Mouse (Mus musculus) spleen, postnatal 10 days (tissue): ENCODE results near the gene Olfr1.

Source experiments
- DNase-seq, 2 experiments: peaks; one replicate each; pipeline ENCODE4 v3.0.0; 2021 to 2022; ENCODE audit warnings: low spot score in 2 of 2

Olfr1 gene

DNA sequence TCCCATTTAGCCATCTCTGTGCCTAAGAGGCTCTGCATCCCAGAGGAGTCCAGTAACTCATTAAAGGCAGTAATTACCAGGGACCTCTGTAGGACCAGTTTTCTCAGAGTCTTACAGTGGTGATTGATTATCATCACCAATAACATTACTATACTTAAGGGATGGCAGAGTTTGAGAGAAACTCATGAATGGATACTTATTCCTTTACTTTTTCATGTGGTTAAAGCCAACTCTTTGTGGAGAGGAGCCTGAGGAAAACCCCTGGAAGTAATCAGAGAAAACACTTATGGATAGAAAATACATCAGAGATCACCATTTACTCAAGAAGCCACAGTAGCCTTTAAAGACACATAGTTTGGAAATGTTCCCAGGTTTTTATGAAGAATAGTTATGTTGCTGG is at the start of gene Olfr1:
Gene Olfr1, minus strand, starts transcription at position 101 of the 400 bp plus-strand sequence.
- no peak for DNase-seq

DNA sequence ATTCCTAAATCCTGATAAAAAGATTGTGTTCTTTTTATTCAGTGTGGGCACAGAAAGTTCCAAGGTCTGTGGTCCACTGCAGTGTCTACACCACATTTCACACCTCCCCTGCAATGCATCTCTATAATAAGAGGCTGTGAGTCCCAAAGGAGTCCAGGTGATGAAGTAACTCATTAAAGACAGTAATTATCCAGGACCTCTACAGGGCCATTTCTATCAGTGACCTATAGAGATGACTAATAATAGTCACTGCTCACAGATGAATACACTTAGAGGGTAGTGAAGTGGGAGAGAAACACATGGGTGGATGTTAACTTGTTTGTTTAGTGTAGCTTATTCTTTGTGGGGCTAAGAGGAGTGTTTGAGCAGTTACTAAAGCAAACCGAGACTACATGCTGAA is 29.0 kb upstream of the Olfr1 start, which contains the start of gene Olfr378:
Gene Olfr378, minus strand, starts transcription at position 101 of the 400 bp plus-strand sequence.
- DNase-seq, result no peak

DNA sequence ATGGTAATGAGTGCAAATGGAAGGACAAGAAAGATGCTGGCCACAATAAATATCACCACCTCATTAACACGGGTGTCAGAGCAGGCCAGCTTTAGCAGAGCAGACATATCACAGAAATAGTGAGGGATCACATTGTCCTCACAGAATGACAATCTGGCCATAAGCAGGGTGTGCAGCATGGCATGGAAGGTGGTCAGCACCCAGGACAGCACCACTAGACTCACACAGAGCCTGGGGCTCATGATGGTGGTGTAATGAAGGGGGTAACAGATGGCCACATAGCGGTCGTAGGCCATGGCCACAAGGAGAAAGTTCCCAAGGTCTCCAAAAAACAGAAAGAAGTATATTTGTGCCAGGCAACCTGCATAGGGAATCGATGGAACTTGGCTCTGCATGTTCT is 4.0 kb downstream of the Olfr1 start:
- DNase-seq, result no peak

DNA sequence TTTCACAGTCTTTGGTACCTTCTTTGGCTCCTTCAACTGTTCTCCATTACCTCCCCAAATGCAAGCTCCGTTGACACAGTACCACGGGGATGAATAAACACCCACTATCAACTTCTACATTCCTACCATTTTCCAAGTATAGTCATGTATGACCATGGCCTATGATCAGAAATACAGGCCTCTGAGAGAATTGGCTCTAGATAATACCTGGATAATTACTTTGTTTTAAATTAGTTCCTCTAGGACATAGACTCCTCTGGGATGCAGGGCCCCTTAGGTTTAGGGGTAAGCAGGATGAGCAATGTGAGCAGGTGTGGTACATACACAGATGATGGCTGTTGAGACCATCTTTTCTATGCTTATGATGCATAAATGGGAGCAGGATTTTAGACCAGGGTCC is 28.5 kb downstream of the Olfr1 start, which contains the start of gene Olfr376:
Gene Olfr376, plus strand, starts transcription at position 301 of the 400 bp plus-strand sequence.
- DNase-seq, result no peak

DNA sequence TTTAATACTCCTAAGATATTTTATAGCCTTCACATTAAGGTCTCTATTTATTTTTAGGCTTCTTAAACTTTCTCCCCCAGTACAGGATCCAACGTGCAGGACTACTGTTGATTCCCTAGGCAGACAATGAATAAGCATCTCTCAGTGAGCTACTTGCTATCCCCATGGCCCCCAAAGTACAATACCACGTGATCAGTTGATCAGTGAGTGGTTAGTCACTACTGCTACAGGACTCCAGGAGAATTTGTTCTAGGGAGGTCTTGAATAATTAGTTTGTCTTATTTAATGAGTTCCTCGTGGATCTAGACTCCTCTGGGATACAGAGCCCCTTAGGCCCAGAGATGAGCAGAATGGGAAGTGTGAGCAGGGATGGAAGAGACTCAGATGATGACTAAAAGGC is 48.9 kb downstream of the Olfr1 start, which contains the start of gene Olfr20:
Gene Olfr20, plus strand, starts transcription at position 301 of the 400 bp plus-strand sequence.
- DNase-seq, result no peak
